Mouse (Mus musculus): ENCODE data around the gene Ank.

DNA sequence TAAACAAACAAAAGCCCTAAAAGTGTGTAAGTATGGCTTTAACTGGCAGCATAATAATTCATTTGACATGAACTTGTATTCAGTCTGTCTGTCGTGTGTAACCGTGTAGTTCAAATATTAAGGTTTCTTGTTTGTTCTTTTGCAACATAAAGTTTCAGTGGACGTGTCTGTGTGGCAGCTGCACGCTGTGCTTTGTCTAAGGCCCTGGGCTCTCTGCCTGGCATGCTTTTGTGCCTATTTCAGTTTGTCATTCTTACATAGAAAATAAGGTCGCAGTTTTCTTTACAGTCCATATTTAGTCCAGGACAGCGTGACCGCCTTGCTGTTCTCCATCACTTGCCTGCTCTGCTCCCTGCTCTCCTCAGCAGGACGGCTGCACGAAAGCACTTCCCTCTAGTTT is 5.8 kb downstream of the Ank start:
- TF ChIP-seq CTCF (IDR thresholded peaks at IDR 0.05) (no peak), EP300 (IDR thresholded peaks at IDR 0.05) (no peak)
